Mouse (Mus musculus) induced T-regulatory cell, adult 2 months (primary cell): ENCODE measurements around the gene Mtmr11.

Source experiments
- DNase-seq: peaks from one replicate; pipeline ENCODE4 v3.0.0-alpha.2; 2012; ENCODE audit warnings: low read depth

Gene Mtmr11

DNA sequence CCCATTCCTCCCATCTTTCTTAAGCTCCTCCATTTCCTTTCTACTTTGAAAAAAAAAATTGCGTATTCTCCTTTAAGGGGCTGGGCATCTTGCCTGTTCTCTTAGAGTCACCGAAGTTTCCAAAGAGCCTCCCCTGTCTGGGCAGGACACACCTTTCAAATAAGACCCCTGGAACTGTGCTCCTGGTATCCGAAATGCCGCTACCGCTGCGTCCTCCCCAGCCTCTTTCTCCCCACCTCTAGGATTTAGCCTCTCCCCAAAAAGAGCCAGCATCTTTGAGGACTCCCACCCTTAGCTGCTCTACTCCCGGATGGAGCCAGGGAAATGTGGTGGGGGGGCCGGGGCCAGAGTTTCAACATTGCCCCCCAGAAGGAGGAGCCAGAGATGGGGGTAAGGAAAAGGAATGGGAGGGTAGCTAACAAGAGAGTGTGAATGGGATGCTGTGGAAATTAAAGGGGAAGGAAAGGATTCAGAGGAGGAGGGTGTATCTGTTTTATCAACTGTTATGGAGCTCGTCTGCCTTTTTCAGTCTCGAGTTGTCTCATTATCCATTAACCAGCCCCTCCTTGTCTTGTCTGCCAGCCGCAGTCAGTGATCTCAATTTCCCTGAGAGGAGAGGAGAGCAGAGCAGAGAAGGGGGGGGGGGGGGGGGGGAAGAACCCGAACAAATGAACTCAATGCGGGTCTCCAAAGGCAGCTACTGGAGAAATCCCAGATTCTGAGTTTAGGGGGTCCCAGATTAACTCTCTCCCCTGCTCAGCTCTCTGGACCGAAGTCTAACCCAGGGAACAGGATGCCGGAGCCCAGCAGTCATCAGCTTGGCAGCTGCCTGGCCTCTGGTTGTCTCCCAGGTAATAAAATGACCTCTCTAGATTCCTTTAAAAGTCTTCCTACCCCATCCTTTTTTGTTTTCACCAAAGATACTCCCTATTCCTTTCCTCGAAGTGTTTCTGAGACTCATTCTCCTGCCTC, at the start of gene Mtmr11:
Gene Mtmr11 (plus strand): TSS at position 136 of the 972 bp plus-strand sequence.
- DNase-seq, result peak; percentile 48

DNA sequence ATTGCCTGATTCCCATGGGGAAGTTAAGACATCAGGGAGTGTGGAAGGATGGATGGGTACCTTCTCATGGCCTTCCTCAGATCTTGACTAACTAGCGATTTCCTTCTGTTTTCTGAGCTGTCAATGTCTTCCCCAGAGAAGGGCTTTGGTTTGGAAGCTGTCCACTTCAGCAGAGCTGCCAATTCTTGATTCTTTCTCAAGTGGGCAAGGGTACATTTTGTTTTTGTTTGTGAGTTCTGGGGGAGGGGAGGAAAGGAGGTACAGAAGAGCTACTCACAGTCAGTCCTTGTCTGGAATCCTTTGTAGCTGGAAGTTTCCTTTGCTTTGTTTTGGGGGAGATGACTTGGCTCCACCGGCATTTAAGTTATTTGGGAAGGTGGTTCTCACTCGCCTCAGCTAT, 48.6 kb upstream of the Mtmr11 start:
- DNase-seq, result no peak

DNA sequence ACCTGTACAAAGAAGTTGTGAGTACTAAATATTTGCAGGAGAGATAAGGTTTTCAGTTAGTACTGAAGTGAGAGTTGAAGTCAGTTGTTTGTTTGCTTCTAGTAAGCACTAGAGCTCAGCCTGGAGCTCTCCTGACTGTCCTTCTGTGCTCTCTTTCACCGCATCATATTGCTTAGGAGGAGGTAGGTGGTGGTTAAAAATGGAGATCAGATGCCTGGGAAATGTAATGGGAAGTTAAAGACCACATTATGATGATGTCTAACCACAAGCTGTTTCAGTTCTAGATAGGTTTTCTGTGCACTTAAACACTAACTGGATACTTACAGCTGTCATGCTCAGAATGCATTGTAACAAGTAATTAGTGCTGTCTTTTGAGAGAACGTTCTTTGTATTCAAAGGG, 43.7 kb upstream of the Mtmr11 start:
- DNase-seq, result no peak

DNA sequence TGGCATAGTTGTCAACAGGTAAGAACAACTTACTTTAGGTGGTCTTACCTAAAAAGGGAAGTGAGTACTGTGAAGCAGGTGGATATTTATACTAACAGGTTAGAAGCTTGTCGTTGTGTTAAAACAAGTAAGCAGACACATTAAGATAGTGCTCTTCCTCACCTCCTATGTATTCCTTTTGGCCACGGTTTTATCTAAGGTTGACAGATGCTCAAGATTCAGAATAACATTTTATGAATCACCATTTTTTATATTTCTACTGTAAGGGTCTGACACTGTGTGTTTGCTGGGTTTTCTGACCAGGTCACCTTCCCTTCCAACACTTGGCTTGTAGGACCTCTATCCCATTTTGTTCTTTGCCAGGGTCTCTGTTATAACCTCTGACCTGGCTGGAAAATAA, 43.1 kb upstream of the Mtmr11 start:
- DNase-seq, result no peak

DNA sequence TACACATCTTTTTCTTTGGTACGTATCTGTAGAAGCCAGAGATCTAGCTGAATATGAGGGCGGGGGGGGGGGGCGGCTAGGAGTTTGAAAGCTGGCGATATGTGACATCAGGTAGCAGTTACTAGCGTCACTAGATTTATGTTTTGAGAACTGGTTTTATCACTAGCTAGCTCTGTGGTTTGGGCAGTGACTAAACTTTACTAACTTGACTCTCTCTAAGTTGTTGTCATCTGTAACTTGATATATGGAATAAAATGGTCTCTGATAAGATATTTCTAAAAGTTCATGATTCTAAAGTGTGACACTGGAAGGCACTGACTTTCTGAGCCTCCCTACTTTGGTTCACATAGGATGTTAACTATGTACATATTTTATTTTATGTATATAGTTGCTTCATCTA, 37.6 kb upstream of the Mtmr11 start:
- DNase-seq, result no peak

DNA sequence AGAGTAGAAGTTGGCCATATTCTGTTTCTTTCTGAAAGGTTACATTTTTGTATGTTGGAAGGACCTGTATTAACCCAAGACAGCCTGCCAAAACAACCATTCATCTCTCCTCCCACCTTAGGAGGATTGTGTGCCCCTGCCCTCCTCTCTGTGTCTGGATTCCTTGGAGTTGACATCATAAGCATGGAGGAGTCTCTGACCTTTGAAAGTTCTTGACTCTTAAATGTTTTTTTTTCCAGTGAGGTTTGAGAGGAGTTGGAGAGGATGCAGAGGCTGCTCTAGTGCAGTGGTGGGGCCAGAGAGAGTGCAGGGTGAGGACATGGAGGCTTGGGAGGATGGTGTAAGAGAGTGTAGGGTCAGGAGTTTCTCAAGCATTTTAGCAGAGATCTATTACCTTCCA, 33.7 kb upstream of the Mtmr11 start:
- no peak for DNase-seq

DNA sequence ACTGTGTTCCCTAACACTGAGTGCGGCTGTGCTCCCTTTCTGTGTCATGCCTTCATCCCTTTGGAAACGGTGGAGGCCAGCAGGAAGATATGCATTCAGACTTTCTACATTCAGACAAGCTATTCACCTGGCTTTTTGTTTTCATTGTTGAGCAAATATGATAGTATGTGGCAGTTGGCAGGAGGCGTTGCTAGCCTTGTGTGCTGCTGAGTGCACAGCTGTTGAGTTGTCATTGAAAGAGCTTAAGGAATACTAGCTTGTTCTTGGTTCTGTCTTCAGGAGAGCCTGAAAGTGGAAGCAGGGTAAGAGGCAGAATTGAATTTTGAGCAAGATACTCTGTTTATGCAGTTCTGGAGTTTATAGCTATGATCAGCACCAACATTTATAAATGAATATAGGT, 29.3 kb upstream of the Mtmr11 start:
- no peak for DNase-seq

DNA sequence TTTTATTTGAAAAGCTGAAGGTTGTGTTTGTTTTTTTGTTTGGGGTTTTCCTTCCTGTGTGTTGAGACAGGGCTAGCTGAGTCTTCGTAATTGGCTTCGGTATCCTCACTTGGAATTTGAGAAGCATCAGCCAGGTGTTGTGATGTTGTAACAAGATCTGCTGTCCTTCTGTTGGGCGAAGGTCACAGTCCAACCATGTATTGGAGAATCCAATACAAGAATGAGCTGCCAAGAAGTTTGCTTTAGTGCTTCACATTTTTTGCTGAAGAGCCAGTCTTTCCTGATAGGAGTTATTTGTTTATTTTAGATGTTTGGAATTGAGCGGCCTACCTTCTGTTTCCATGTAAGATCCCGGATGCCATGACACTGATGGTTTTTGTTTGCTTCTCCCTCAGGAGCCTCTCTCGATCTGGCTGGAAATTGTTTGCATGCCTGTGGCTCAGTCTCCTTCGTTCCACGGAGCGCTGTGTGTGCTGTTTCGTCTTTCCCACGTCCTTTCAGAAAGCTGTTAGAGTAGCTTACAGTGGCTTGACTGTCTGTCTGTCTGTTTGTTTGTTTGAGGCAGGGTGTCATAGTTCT, 28.4 kb upstream of the Mtmr11 start:
- no peak for DNase-seq

DNA sequence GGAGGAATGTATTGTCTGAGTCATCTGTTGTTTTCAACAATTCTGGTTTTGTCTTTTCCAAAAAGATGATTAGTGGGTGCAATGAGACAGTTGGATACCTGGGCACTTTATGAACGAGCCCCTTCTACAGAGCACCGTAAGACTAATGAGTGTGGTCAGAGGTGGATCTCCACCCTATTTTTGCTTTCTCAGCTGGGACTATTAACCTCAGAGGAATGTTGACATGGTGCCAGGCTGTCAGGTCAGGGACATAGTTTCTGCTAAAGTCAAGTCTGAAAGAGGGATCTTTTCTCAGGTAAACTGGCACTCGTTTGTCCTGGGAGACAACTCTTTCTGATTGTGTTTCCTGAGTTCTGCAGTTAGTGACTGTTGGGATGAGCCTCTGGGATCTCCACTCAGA, 26.8 kb upstream of the Mtmr11 start:
- DNase-seq, result no peak

DNA sequence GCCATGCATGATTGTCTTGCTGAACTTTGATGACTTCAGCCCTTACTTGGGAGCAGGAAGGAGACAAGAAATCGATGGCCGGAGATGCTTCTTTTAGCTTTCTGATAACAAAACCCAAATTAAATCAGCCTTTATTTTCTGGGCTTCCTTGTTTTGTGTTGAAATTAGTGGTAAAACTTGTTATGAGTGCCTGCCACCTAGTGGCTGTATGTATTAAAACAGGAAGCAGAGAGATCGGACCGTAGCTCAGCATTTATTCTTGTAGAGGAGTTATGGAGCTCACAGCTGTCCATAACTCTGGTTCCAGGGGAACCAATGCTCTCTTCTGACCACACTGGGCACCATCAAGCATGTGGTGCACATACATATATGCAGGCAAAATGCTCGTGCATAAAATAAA, 13.9 kb upstream of the Mtmr11 start:
- peak; percentile 85 for DNase-seq

DNA sequence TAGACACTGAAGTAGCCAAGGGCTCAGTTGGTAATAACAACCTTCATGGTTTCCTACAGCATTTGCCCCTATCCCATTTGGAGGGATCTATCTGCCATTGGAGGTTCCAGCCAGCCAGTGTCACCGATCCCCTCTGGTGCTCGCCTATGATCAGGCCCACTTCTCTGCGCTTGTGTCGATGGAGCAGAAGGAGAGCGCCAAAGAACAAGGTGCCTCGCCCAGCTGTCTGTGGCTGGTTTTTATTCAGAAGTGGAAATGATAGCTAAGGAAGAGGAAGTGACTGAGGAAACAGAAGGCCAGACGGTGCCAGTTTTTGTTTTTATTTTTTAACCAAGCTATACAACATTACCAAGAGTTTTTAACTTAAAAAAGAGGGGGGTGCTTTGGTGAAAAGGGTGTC, 10.0 kb upstream of the Mtmr11 start:
- DNase-seq, result no peak

DNA sequence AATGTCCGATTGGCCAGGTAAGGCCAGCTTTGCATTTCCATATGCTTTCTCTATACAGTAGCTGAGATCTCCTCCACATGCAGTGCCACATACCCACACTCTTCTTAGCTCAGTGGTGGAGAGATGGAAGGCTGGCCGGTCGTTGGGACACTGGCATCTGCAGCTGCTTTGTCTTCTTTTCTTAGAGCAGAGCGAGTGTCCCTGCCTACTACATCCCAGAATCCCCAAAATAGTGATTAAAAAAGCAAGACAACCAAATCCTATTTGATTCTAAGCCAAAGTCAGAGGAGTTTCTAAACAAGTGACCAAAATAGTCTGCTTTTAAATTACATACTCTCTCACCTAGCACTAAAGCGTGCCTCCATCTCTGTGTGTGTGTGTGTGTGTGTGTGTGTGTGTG, 9.2 kb upstream of the Mtmr11 start:
- no peak for DNase-seq

DNA sequence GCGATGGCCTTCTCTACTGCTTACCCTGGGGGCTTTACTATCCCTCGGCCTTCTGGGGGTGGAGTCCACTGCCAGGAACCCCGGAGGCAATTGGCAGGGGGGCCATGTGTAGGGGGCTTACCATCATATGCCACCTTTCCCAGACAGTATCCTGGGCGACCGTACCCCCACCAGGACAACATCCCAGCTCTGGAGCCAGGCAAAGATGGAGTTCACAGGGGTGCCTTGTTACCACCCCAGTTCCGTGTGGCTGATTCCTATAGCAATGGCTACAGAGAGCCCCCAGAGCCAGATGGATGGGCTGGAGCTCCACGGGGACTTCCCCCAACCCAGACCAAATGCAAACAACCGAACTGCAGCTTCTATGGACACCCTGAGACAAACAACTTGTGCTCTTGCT, 6.3 kb upstream of the Mtmr11 start:
- DNase-seq, result no peak

DNA sequence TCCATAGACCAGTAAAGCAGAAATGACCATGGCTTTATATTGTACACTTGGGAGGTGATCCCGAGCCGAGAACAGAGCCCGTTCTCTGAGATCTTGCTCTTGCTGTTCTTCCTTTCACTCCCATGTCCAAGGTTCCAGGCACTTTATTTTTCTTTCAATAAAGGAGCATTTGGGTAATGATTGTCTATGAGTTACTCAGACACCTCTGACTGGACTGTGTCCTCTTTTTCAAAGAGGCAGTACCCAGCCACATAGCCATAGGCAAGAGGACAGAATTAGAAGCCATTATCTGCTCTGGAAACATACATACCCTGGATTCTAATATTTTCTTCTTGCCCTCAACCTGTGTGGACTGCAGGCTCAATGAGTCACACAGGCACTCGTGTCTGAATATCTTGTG, 2.0 kb upstream of the Mtmr11 start:
- no peak for DNase-seq

DNA sequence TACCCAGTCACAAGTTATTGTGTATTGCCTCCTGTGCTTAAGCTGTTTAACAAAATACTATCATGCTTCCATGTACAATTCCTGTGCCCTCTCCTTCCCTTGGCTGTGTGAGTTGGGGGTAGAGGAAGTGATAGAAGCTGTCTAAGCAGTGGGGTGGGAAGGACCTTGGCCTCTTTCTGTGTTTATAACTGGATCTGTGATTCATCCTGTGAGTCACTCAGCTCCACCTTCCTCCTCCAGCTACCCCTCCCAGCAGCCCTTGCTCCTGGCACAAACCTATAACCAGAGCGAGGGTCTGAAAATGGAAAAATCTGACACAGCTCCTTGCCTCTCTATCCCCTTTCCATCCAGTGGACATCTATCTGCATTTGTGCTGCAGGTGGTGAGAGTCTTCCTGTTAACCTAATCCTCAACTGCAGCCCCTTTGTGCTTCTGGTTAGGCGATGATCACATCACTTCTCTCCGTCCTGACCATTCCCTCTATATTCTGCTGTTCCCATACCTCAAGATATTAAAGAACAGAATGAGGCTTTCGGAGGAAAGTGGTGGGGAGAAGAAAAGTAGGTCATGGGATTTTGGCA, 1.5 kb upstream of the Mtmr11 start:
- DNase-seq, result peak; percentile 27

DNA sequence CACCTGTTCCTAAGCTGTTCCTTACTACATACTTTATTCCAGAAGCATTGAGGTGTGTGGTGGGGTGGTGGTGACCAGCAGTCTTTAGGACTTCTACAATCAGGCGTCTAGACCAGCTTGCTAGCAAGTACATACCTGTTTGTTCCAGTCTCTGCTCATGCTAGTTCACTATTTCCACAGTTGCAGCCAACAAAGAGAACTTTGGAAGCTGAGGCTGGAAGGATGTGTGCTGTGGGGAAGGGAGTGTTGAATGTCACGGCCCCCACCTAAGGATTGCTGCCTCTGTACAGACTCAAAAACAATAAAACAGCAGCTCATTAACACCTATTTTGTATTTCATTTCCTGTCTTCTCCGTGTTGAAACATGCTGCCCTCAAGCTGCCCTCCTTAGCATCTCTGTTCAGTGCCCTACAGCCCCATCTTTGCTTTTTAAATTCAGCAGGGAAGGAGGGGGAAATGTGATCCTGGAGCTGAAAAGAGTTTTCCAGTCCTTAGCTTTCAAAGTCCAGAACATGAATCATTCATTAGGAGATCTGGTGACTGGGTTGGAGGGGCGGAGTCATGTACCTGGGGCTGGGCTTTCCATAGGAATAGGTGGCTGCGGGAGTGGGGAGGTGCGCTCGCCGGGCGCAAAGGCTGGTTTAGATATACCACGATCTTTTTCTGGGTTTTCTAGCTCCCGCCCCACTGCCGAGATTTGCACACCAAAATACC, 844 bp upstream of the Mtmr11 start:
- DNase-seq, result peak; percentile 64

DNA sequence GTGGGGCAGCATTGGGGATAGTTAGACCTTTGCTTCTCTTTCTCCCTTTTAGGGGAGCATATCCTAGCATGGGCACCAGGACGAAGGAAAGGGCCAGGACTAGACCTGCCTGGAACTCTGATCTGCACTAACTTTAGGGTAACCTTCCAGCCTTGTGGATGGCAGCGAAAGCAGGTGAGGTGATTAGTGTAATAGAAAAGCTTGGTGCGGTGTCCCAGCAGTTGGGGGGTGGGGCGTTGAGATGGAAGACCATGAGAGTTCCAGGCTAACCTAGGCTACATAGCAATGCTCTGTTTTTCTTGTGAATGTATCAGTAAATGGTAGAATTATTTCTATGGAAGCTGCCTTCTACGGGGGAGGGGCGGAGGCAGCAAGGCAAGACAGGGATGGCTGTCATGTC, 1.2 kb downstream of the Mtmr11 start:
- no peak for DNase-seq

DNA sequence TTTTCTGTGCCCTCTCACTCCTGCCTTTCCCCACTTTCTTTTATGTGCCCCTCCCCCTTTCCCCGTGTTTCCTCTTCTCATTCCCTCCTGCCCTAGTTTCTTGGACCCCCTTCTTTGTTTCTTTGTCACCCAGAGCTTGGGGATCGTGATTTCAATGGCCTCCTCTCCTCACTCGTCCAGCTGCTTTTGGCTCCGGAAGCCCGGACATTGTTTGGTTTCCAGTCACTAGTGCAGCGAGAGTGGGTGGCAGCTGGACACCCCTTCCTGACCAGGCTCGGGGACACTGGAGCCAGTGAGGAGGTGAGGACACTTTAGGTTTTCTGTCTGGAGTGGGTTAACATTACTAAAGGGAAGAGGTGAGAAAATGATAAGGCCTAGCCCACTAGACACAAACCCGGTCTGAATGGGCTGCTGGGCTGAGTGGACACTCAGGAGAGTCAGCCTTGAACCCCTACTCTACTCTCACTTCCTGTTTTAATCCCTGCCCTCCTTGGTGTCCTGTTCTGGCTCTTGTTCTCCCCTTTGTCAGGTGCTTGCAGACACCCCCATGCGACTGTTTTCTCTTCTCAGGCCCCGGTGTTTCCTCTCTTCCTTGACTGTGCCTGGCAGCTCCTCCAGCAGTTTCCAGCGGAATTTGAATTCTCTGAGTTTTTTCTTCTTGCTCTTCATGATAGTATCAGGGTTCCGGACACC, 6.8 kb downstream of the Mtmr11 start:
- no peak for DNase-seq

DNA sequence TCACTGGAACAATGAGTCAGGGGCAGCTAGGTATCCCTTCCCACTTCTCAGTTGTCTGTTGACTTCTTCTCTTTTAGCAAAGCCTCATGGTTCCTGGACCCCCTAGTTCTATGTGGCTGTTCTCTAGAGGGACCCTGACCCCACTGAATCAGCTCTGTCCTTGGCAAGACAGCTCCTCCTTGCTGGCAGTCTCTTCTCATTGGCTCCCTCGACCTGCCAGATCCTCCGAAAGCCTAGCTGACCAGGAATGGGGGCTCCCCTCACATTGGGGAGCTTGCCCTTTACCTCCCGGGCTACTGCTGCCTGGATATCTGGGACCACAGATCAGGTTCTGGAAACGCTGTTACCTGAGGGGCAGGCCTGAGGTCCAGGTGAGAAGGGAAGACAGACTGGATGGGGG, 8.5 kb downstream of the Mtmr11 start:
- no peak for DNase-seq

DNA sequence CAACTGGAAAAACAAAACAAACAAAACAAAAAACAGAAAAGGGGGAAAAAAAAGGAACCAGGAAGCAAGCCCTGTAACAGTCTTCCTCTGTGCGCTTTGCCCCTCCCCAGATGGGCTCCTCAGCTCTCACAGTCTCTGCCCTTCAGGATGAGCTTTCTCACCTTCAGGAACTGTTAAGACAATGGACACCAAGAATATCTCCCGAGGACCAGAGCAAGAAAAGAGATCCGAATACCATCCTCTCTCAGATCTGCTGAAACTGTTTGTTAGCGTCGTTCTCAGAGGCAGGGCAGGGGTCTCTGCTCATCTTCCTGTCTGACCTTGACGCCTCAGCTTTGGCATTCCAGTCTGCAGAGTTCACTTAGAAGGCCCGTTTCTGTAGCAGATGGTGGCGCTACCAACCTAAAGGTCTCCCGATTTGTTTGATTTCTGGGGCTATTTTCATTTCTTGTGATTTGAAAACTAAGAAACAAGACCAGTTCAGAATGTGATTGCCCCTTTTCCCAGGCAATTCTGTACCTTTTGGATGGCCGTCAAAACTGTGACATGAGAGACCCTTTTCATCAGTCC, 9.3 kb downstream of the Mtmr11 start:
- DNase-seq, result peak; percentile 49

DNA sequence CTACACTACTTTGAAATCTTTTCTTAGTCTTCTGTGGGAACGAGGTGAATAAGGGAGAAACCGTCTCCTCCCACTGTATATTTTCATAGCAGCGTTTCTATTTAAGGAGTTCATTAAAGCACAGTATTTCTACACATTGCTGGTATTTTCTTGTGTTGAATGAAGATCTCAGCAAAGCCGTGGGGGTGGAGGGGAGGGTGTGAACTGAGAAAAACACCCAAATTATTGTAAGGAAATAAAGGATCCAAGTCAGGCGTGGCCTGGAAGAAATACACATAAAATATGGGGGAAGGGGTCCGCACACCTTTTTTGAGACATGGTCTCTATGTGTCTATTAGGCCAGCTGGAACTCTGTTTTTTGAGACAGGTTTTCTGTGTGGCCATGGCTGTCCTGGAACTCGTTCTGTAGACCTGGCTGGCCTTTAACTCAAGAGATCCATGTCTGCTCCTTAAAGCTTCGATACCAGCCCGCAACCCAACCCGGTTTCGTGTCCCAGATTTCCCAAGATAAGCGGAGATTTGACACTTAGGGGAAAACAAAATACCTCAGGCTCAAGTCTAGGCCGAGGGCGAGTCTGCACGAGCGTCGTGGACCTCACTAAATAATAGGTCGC, 9.9 kb downstream of the Mtmr11 start:
- DNase-seq, result no peak
